Mouse (Mus musculus) intestine, postnatal 0 days (tissue): Measurements from ENCODE around the gene Epas1. TPM values are rescaled to one million over a fixed set of nuclear protein-coding genes. Genes with fewer than 3 reads are reported as not detected.

Experiments
- ATAC-seq: fragments of 200-750 bp; cut with Nextera tagmentation; 2 replicates; pipeline ENCODE4 v1.8.0; 2017; ENCODE audit warnings: mild to moderate bottlenecking, moderate TSS enrichment, moderate library complexity
- H3K27ac ChIP-seq: fragments of 300-500 bp; sonication (generic); 2 replicates; pipeline ENCODE4 v1.5.1; 2014; ENCODE audit warnings: mild to moderate bottlenecking, low read depth, low read length, moderate library complexity
- H3K27me3 ChIP-seq: fragments of 300-500 bp; sonication (generic); replicated peaks from 2 replicates; pipeline ENCODE4 v1.6.1; 2014; ENCODE audit warnings: low read length, mixed read lengths; ENCODE audit not compliant: control insufficient read depth, insufficient read depth
- H3K36me3 ChIP-seq: fragments of 300-500 bp; sonication (generic); 2 replicates; pipeline ENCODE4 v1.6.1; 2014; ENCODE audit warnings: mild to moderate bottlenecking, moderate library complexity; ENCODE audit not compliant: control insufficient read depth, insufficient read depth
- H3K4me1 ChIP-seq: fragments of 300-500 bp; sonication (generic); replicated peaks from 2 replicates; pipeline ENCODE4 v1.6.1; 2014; ENCODE audit warnings: antibody characterized with exemption, low read length, mixed read lengths; ENCODE audit not compliant: control insufficient read depth, insufficient read depth
- H3K4me2 ChIP-seq: fragments of 300-500 bp; sonication (generic); replicated peaks from 2 replicates; pipeline ENCODE4 v1.6.1; 2014; ENCODE audit warnings: low read depth, mild to moderate bottlenecking, moderate library complexity
- H3K4me3 ChIP-seq: fragments of 300-500 bp; sonication (generic); 2 replicates; pipeline ENCODE4 v1.5.1; 2014; ENCODE audit warnings: low read depth, low read length
- H3K9ac ChIP-seq: fragments of 300-500 bp; sonication (generic); 2 replicates; pipeline ENCODE4 v1.6.1; 2014; ENCODE audit warnings: mild to moderate bottlenecking, low read depth, low read length
- H3K9me3 ChIP-seq: fragments of 300-500 bp; sonication (generic); 2 replicates; pipeline ENCODE4 v1.6.1; 2016; ENCODE audit warnings: mixed run types; ENCODE audit not compliant: control insufficient read depth
- CTCF ChIP-seq: sonication (generic); IDR thresholded peaks from 2 replicates; pipeline ENCODE4 v1.5.1; 2016; ENCODE audit warnings: low read depth, mild to moderate bottlenecking, control low read depth, antibody characterized with exemption, moderate library complexity
- WGBS: fragments of 180-500 bp; shearing (Covaris S2); extraction: QIAGEN DNeasy Blood & Tissue Kit; methylation state at CpG from one replicate; pipeline ENCODE4 v1.1.7; 2014; 5-methylcytosine and 5-hydroxymethylcytosine counted together
- polyA plus RNA-seq: library from polyadenylated mRNA; unstranded; fragments of >200 nt; fragmentation: Nextera tagmentation; extraction: Ambion mirVana; gene quantifications from 2 replicates; pipeline ENCODE4 v1.2.1, GENCODE M21; 2015

Epas1 gene
- polyA plus RNA-seq, 1 experiment from 2014 or later, result 8.7 TPM

DNA sequence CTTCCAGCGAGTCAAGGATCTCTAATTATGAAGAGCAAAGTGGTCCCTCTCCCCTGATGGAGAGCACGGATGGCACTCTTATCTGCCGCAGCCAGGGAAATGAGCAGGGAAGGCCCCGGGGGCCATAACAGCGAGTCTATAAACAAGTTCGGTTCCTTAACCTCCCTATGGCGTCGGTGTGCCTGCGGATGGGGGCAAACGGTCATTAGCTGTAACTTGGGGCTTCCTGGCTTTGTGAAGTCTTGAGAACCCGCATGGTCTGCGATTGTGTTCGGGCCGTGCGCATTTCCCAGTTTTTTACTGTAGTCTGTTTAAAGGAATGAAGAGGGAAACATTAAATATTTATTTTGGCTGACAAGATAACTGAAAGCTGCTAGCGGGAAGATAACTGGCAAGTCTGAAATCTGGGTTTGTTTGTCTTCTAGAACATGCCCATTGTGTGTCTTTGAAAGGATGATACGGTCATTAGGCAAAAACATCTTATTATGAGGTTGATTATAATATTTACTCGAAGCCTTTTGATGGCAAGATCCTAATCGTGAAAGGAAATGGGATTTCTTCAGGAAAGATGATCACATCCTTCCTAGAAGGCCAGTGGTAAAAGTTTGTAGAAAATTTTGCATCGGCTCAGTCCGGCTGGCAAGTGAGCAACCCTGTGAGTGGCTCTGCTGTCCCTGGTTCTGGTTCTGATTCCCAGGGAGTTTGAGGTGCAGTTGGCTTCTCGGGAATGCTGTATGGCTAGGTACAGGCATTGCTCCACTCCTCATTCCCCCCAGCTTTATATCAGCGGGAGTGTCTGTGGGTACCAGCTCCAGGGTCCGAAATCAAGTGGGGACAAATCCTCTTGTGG is 61.7 kb downstream of the Epas1 start:
- no peak for TF ChIP-seq CTCF
- no peak overlapping the region for H3K9ac ChIP-seq
- no peak overlapping the region for H3K4me2 ChIP-seq
- no peak for ATAC-seq
- H3K27ac ChIP-seq, result no peak overlapping the region
- H3K4me3 ChIP-seq, result no peak overlapping the region
- H3K9me3 ChIP-seq, result no peaks in the 10 kb centered on the region
- peaks cover 9% of the 10 kb centered on the region; the same call in 1 of the 2 replicates for H3K36me3 ChIP-seq
- no peaks in the 10 kb centered on the region; the same call in 1 of the 2 replicates for H3K4me1 ChIP-seq
- WGBS, result 50% methylated on average over 24 of the region's 24 CpGs
- no peaks in the 10 kb centered on the region for H3K27me3 ChIP-seq

DNA sequence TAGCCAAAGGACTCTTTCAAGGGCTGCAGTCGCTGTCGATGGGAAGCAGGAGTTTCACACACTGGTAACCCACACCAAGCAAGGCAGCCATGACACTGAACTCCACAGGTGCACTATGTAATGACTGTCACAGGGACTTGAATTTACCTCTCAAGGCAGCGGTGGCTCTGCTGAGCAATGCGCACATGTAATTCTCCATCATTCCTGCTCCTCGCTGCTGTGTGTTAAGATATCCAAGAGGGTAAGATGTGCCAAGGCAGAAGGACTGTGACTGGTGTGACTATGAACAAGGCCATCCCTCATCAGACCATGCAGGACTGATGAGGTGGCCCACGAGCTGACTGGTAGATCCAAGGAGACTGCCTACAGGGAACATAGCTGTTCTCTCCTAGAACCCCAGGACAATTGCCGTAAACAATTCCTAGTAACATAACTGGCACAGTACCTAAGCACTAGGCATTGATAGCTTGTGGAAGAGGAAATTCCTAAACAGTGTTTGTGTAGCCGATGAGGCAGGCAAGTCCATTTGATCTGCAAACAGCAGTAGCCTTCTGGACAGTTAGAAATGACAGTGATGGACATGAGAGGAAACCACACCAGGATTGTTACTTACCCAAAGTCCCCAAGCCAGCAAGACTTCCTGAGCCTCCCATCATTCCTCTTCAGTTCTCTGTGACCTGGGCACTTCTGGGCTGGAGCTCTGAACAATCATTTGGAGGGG is 68.7 kb downstream of the Epas1 start:
- no peaks in the 10 kb centered on the region for H3K27me3 ChIP-seq
- H3K9ac ChIP-seq, result no peak overlapping the region
- no peaks in the 10 kb centered on the region for H3K4me1 ChIP-seq
- no peak overlapping the region for H3K4me3 ChIP-seq
- peaks cover 24% of the 10 kb centered on the region; the same call in 1 of the 2 replicates for H3K36me3 ChIP-seq
- H3K4me2 ChIP-seq, result no peak overlapping the region
- TF ChIP-seq CTCF, result no peak
- no peaks in the 10 kb centered on the region for H3K9me3 ChIP-seq
- ATAC-seq, result no peak
- WGBS, result 90% methylated on average over 8 of the region's 8 CpGs
- H3K27ac ChIP-seq, result no peak overlapping the region

DNA sequence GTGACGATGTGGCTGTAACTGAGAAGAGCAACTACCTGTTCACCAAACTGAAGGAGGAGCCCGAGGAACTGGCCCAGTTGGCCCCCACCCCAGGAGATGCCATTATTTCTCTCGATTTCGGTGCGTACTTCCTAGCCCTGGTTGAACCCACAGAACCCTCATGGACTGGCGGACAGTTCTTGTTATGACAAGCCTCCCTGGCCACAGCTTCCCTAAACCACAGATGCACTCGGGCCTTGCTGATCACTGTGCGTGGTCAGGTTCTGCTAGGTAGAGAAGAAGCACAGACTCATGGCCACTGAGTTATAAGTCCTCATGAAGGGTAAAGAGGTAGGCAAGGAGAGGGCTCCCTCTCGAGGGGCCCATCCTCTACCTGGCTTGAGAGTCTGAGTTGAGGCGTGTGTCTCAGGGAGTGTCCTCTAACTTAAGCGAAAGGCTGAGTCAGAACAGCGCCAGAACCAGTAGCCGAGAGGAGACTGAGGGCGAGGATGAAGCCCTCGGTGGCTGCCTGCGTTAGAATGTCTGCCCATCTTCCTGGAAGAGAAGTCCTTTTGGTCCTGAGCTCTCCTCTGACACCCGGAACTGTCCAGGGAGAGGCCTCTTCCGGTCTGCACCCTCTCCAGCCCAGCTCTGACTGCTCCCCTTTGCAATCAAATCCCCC is 71.1 kb downstream of the Epas1 start:
- Histone ChIP-seq H3K27me3 (no peaks in the 10 kb centered on the region), H3K36me3 (peaks cover 27% of the 10 kb centered on the region; the same call in 1 of the 2 replicates), H3K9me3 (no peaks in the 10 kb centered on the region), H3K4me3 (no peak overlapping the region), H3K4me2 (no peak overlapping the region), H3K9ac (no peak overlapping the region), H3K27ac (no peak overlapping the region), H3K4me1 (no peaks in the 10 kb centered on the region)
- WGBS, result 88% methylated on average over 18 of the region's 18 CpGs
- ATAC-seq, result no peak
- no peak for TF ChIP-seq CTCF

DNA sequence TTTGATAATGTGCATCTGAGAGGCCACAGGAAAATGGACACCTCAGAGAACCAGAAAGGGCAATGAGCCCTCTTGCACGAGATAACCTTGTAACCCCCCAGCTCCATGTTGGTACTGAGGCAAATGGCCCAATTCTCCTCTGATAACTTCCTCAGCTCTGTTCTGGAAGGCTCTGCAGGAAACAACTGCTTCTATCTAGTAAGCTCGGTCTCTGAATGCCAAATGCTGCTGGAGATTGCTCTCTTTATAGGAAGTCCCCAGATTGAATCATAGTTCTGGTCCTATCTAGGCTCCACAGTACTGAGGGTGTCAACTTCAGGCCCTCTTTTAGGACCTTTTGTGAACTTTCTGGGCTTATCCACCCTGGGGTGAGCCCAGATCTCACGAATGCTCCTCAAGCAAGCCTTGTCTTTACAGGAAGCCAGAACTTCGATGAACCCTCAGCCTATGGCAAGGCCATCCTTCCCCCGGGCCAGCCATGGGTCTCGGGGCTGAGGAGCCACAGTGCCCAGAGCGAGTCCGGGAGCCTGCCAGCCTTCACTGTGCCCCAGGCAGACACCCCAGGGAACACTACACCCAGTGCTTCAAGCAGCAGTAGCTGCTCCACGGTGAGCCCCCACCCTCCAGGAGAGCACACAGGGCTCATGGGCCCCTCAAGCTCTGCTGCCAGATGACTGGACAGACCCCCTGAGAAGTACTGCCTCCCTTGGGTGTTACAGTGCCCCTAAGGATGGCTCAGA is 71.8 kb downstream of the Epas1 start:
- Histone ChIP-seq H3K27me3 (no peaks in the 10 kb centered on the region), H3K4me1 (no peaks in the 10 kb centered on the region), H3K4me3 (no peak overlapping the region), H3K9me3 (no peaks in the 10 kb centered on the region), H3K36me3 (peaks cover 27% of the 10 kb centered on the region; the same call in 1 of the 2 replicates), H3K9ac (no peak overlapping the region), H3K27ac (no peak overlapping the region), H3K4me2 (no peak overlapping the region)
- TF ChIP-seq CTCF, result no peak
- no peak for ATAC-seq
- WGBS, result 87% methylated on average over 9 of the region's 9 CpGs

DNA sequence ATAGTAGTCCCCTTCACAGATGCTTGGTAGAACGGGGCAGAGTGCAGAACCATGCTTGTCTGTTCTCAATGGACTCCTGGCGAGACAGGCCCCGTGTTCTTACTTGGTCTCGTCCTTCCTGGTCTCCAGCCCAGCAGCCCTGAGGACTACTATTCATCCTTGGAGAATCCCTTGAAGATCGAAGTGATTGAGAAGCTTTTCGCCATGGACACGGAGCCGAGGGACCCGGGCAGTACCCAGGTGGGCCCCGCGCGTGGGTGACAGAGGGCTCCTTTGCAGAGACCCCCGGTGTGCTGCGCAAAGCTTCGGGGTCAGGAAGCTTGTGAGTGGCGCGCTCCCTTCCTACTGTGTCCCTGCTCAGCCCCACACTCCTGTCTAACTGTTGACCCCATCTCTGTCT is 72.9 kb downstream of the Epas1 start:
- no peak overlapping the region for H3K9ac ChIP-seq
- 92% methylated on average over 17 of the region's 17 CpGs for WGBS
- TF ChIP-seq CTCF, result no peak
- no peaks in the 10 kb centered on the region for H3K27me3 ChIP-seq
- no peaks in the 10 kb centered on the region for H3K4me1 ChIP-seq
- no peak overlapping the region for H3K4me2 ChIP-seq
- H3K27ac ChIP-seq, result no peak overlapping the region
- peaks cover 27% of the 10 kb centered on the region; the same call in 1 of the 2 replicates for H3K36me3 ChIP-seq
- no peak for ATAC-seq
- H3K9me3 ChIP-seq, result no peaks in the 10 kb centered on the region
- no peak overlapping the region for H3K4me3 ChIP-seq
